Mouse (Mus musculus) cerebellum, adult 2 months (tissue): ENCODE results near the gene Rbms2.

Experiments
- CTCF ChIP-seq: fragments of 200-500 bp; IDR thresholded peaks from 2 replicates; pipeline ENCODE4 v1.5.1; 2011; ENCODE audit warnings: low read depth, mild to moderate bottlenecking, control low read depth, low read length, moderate library complexity, borderline replicate concordance; ENCODE audit not compliant: insufficient read depth
- POLR2A ChIP-seq: fragments of 200-500 bp; IDR thresholded peaks from 2 replicates; pipeline ENCODE4 v1.6.1; 2011; ENCODE audit warnings: low read length, control low read depth, borderline replicate concordance; ENCODE audit not compliant: insufficient read depth

DNA sequence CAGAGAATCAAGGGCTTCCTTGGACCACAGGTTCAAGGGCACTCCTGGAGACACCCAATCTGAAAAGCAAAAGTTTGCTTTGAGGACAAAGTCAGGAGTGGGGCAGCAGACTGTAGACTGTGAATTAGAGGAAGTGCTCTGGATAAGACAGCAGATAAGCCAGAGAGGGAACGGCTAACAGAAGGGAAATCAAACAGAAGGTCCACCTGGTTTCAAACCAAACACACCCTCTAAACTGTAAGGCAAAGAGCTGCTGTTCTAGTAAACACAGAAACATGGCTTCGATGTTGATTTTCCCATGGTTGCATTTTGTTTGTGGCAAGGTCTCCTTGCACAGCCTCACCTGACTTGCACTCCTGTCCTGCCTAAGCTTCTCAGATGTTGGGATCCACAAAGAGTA lies 11.4 kb upstream of the Rbms2 start:
- TF ChIP-seq CTCF = no peak
- TF ChIP-seq POLR2A = no peak
